Mouse (Mus musculus): ENCODE results near the gene Stfa1.
"Not testable (repeated sequence)": the region's sequence is repeated elsewhere in the genome, so short reads cannot be mapped to it uniquely, and the experiment has no call there.

Gene Stfa1

DNA sequence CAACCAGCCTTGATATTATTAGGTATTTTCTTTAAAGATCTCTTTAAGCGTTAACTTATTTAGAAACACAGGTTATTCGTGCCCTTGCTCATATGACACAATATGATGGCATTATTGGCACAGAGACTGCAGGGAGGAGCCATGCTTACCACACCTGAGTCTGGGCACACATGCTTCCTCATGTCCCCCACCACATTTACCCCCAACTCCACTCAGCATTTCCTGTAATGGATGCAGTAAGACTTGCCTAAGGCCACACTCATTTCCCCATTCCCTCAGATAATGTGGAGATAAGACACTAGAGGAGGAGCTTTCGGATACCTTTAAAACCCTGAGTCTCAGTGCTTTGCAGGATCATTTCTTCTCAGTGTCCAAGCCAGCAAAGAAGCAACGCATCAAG lies at the start of gene Stfa1:
TSS of gene Stfa1 (plus strand) at position 156 of the 400 bp plus-strand sequence.
- not testable (repeated sequence) for DNase-seq (ENCODE audit: low spot score)

DNA sequence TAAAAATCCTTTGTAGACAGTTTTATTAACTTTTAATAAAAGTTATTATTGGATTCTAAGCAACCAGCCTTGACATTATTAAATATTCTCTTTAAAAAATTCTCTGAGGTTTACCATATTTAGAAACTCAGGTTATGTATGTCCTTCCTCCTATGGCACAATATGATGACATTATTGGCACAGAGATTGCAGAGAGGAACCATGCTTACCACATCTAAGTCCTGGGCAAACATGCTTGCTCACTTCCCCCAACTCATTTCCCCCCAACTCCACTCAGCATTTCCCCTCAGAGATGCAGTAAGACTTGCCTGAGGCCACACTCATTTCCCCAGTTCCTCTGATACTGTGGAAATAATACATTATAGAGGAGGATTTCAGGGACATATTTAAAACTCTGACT lies 16.2 kb upstream of the Stfa1 start:
- DNase-seq (ENCODE audit: low spot score), result not testable (repeated sequence)

DNA sequence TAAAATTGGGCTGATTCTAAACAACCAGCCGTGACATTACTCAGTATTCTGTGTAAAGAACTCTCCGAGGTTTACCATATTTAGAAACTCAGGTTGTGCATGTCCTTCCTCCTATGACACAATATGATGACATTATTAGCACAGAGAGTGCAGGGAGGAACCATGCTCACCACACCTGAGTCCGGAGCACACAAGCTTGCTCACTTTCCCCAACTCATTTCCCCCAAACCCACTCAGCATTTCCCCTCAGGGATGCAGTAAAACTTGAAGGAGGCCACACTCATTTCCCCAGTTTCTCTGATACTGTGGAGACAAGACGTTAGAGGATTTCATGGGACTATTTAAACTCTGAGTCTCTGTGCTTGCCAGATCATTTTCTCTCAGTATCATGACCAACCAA lies 12.4 kb downstream of the Stfa1 start:
- DNase-seq (ENCODE audit: low spot score), result no peak

DNA sequence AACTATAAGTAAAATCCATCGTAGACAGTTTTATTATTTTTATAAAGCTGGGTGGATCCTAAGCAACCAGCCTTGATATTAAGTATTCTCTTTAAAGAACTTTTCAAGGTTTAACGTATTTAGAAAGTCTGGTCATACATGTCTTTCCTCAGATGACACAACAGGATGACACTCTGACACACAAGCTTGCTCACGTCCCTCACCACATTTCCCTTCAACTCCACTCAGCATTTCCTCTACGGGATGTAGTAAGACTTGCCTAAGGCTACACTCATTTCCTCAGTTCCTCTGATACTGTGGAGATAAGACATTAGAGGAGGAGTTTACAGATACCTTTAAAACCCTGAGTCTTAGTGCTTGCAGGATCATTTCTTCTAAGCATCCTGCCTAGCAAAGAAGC lies 30.9 kb downstream of the Stfa1 start:
- no peak for DNase-seq (ENCODE audit: low spot score)

GRCm38 (mm10) chr16:36316111-36316510 lies 39.4 kb downstream of the Stfa1 start:
- not testable (repeated sequence) for DNase-seq (ENCODE audit: low spot score)

- DNase-seq (ENCODE audit: low spot score), result no peak
Measured at GRCm38 (mm10) chr16:36319286-36319685, 42.5 kb downstream of the Stfa1 start.

DNA sequence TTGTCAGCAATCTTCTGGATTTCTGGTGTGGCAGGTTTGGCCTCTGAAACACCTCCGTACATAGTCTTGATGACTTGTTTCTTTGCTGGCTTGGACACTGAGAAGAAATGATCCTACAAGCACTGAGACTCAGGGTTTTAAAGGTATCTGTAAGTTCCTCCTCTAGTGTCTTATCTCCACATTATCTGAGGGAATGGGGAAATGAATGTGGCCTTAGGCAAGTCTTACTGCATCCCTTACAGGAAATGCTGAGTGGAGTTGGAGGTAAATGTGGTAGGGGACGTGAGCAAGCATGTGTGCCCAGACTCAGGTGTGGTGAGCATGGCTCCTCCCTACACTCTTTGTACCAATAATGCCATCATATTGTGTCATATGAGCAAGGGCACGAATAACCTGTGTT lies 57.5 kb downstream of the Stfa1 start, which contains the start of gene BC117090:
TSS of gene BC117090 (minus strand) at position 101 of the 400 bp plus-strand sequence.
- no peak for DNase-seq (ENCODE audit: low spot score)

Data from spleen, adult 12 weeks (tissue).